Mouse (Mus musculus): ENCODE measurements at regions not wholly inside any gene's neighbourhood (a gene's known extent, or its start where the extent isn't known, plus 50 kb on each side); places are given as distances from the start of the nearest gene placed in this dataset.

DNA sequence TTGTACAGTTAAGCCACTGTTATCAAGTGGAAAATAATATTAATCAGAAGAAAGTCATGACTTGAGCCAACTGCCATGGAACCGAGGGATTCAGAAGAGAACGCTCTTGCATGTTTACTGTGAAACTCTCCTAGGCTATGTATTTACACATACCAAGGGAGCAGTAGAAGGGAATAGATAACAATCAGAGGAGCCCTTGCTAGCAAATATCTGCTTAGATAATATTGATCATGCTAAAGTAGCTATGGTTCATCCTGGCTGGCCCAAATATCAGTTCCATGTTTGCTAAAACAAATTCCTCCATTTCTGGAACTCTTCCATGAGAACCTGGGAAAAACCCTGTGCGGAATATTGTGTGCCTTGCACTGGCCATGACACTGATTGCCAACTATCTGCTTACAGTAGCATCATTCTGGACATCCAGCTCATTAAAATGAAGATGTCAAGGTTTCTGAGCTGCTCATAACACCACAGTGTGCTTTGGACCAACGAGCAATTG lies 179.5 kb upstream of the Tmem72 start:
- no peak for DNase-seq (ENCODE audit: low read depth, low spot score)

DNA sequence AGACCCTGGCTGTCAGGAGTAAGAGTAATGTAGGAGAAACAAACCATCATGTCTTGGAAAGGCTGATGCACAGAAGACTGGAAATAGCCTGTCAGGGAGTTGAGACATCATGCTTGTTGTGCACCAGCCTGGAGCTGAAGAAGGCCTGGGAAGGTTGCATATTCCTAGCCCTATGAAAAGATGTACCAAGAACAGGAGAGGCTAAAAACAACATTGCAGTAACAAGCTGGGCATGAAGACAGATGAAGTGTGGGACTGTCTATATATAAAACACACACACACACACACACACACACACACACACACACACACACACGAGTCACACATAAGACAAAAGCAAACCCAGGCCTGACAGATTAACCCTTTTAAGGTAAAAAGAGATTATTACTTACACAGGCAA lies 185.1 kb upstream of the Tmem72 start:
- DNase-seq (ENCODE audit: low read depth, low spot score): no peak

DNA sequence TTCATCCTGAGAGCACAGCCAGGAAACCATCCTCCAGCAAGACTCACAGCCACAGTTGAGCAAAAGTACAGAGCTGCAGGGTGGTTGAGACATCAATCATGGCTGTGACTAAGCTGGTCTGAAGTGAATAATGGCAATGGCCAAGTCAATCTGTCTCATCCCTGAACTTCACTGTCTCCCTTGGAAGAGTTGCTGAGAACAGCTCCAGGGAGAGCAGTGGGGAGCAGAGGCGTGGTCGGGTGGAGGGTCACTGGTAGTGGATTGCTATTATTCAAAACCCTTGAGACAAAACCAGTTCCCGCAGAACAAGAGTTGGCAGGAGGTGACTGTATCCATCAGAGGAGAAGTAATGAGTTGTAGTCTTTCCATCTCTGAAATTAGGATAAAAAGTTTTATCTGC lies 185.7 kb upstream of the Tmem72 start:
- DNase-seq (ENCODE audit: low read depth, low spot score): no peak

DNA sequence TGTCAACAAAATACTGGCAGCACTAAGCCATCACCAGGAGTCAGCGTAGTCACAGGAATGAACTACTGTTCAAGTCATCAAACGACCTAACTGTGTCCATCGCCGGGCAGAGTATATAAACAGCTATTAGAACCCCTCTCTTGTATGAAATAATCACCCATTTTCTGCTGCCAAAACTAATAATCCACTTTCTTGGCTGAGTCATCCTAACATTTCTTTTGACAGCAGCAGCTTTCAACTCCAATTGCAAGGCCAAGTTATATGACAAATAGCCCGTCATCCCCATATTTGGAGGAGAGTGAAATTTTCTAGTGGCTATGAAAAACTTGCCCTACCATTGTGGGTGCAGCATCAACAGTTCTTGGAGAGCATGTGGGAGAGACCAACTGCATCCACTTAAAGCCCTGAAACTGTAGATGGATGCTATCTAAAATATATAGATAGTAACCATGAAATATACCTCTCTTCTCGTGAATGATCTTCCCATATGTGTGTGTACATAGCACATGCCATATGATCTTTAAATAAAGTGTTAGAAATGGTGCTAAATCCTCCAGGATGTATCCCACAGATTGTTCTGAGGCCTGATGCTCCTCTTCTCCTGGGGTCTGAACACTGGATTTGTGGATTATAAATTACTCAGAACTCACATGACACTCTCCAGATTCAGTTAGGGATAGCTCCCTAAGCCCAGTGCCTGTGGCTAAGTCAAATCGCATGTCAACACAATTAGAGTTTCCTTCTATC lies 189.9 kb upstream of the Tmem72 start:
- no peak for DNase-seq (ENCODE audit: low read depth, low spot score)

DNA sequence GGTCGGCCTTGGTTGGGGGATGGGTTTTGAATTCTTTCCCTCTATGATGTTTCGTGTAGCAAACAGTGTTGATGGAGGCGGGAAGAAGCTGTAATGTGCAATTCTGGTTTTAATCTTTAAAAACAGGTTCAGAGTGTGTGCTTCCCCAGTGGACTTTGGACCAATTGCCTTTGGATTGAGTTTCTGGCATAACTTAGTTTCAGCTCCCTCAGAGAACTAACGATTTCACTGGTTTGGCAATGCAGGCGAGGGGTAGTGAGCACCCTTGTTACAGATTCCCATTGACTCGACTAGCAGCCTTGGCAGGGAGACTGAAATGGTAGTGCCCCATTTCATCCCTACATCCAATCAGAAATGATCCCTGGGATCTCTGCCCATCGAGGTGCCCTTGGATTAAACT lies 193.9 kb upstream of the Tmem72 start:
- DNase-seq (ENCODE audit: low read depth, low spot score): no peak

DNA sequence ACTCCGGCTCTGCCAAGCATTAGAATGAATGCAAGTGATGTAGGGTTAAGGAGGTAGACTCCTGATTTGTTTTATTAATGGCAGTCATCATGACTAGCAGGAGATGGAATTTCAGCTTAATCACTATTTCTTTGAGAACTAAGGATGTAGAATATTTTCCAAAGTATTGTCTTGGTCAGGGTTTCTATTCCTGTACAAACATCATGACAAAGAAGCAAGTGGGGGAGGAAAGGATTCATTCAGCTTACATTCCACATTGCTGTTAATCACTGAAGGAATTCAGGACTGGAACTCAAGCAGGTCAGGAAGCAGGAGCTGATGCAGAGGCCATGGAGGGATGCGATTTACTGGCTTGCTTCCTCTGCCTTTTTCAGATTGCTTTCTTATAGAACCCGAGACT lies 195.4 kb upstream of the Tmem72 start:
- DNase-seq (ENCODE audit: low read depth, low spot score): no peak

DNA sequence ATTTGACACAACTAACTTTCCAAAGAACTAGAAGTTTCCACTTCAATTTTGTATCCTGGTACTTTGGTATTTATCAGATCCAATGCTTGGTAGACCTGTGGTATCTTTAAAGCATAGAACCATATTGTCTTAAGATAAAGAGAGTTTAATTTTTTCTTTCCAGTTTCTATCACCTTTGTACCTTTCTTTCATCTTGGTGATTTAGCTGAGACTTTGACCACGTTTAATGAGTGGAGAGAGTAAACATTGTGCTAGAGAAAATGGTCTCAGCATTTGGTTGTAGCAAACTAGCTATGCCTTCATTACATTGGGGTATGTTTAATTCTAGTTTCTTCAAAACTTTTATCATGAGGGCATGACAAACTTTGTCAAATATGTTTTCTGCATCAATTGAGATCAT lies 197.4 kb upstream of the Tmem72 start:
- no peak for DNase-seq (ENCODE audit: low read depth, low spot score)

DNA sequence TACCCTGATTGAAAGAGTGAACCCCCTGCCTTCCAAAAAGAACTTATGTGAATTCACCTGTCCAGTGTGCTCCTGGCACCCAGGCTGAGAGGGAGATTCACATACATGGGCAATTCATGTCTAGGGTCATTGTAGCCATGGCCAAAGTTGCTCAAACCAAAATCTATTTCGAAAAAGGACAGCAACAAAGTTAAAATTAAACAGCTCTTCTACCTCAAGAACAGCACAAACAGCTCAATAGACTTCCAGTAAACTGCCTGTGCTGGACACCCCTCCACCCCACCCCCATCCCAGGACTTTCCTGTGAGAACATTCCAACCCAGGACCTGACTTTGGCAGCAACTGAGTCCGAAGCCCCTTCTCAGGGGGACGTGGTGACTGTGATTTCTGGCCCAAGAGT lies 218.3 kb upstream of the Tmem72 start:
- no peak for DNase-seq (ENCODE audit: low read depth, low spot score)

DNA sequence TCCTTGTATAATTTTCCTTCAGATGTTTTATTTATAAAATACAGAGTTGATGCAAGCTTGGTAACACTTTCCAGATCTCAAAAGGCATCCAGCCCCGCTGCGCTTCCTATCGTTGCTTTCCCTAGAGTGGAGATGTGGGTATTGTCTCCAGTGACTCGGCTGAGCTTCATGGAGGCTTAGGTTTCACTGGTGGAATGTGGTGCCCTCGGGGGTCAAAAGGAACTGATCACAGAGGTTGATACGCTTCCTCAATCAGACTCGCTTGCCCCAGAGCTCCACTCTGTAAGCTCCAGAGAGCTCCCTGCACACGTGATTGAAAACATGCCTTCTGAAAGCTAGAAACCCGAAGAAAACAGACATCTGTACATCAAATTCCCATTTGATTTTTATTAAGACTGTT lies 224.9 kb upstream of the Tmem72 start:
- DNase-seq (ENCODE audit: low read depth, low spot score): no peak

DNA sequence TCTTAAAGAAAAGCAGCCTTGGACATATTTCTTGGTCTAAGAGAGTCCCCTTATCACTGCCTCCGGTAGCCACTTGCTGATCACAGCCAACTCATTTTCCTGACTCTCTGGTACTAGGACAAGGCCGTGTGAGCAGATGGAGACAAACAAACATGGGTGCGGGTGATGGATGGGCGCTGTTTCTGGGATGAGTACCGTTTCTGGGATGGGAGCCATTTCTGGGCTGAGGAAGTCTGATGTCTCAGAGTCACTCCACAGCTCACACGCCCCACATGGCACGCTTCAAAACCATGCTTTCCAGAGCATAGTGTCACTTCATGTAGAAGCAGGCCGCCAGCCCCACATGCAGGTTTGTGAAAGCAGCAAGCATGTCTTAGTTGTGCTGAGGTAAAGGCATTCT lies 225.6 kb upstream of the Cxcl12 start:
- no peak for DNase-seq (ENCODE audit: low read depth, low spot score)

DNA sequence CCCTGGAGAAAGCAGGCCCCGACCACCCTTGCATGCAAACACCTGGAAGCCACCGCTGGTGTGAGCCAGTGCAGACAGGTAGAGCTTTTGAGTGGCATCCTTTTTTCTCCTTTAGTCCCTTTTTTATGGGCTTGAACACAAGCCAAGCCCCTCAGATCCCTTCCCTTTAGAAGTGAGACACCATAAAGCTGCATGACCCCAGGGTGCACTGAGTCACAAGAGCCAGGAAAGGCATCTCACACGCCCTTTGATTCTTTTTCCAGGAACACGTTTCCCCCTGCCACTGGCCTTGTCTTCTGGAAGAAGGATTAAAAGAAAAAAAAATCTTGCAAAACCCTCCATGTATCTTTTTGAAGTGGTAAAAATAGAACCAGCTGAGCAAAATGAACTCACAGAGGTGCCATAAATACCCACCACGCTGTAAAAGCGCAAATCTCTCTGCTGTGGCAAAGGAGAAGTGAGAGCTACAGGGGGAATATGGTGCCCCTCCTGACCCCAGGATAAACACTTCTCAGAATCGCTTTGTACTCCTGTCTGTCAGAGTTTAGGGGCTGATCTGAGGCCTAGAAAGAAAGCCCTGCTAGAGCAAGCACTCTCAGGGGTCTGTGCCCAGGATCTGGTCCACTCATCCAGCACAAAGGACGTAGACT lies 222.1 kb upstream of the Cxcl12 start:
- no peak for DNase-seq (ENCODE audit: low read depth, low spot score)

DNA sequence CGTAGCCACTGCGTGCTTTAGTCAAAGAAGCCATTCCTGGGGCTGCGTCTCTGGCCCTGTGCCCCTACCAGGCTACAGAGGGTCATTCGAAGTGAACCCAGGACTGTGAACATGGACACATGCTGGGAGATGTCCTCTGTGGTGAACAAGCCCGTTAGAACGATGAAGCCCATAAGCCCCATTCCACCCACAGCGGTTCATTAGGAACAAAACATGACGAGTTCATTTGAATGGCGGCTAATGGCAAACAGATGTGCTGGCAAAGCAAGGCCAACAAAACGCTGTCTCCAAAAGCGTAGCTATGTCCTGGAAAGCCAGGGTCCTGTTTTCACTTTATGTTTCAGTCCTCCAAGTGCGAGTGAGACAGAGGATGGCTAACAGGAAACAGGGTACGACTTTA lies 208.7 kb upstream of the Cxcl12 start:
- DNase-seq (ENCODE audit: low read depth, low spot score): no peak

DNA sequence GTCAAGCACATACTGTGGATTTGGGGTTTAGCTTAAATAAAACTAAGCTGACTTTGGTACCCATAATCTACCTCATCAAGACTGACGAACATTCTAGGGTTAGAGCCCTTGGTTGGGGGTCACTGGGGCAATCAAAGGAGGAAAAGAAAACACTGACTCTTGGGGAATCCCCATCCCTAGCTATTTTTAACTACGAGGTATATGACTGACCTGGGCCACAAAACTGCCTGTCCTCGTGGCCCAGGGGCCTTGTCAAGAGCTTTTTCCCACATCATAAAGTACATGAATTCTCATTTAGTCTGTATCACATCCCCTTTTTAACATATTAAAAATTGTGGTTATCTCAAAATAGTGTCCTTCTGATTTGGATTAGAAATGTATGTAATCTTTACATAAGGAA lies 207.7 kb upstream of the Cxcl12 start:
- DNase-seq (ENCODE audit: low read depth, low spot score): no peak

DNA sequence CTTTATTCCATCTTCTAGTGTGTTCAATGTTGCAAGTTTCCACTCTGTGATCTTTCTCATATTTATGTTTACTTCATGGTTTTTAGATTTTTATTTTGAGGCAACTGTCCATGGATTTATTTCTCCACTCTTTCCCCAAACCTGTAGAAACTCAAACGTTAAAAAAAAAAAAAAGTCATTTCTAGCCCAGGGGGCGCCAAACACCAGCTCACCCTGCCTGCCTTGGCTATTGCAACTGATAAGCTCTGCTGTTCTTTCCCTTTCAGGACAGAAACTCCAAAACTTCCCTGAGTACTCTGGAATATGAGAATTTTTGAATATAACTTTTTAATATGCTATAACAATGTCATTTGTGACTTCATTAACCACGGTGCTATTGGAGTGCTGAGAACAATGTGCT lies 201.9 kb upstream of the Cxcl12 start:
- DNase-seq (ENCODE audit: low read depth, low spot score): no peak

DNA sequence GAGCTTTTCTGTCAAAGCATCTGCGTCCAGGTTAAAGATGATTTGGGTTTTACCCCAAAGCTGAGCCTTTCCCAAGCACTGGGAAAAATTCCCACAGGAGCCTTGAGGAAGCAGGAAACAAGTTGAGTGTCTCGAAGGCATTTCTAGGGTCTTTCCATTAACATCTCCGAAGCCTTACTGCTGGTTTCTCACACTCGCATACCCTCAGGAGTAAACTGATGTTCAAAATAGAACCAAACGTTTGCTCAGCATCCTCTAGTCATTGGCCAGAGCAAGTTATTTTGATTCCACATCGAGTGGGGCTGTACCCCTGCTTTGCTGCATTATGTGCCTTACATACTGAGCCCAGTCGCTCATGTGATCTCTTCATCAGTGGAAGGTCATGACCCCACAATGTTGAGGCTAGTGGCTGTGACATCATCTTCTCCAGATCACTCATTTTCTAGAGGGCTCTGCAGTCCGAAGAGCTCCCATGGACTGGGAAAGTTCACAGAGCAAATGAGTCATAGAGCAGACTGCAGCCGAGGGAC lies 198.9 kb upstream of the Cxcl12 start:
- DNase-seq (ENCODE audit: low read depth, low spot score): no peak

DNA sequence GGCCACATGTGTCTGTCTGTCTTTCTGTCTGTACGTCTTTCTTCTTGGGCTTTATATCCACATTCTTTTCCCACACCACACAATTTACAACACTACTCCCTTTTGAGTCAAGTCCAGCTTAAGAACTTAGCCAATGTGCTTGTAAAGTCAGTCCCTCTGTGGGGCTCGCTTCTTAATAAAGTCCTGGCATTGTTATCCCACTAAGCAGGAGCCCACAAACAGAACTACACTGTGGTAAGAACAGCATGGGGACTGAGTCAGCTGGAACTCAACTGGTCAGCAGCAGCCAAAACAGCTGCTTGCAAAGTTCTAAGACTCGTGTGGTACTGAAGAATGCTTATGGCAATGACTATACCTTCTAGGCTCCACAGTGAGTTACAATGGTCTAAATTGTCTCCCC lies 193.5 kb upstream of the Cxcl12 start:
- no peak for DNase-seq (ENCODE audit: low read depth, low spot score)

DNA sequence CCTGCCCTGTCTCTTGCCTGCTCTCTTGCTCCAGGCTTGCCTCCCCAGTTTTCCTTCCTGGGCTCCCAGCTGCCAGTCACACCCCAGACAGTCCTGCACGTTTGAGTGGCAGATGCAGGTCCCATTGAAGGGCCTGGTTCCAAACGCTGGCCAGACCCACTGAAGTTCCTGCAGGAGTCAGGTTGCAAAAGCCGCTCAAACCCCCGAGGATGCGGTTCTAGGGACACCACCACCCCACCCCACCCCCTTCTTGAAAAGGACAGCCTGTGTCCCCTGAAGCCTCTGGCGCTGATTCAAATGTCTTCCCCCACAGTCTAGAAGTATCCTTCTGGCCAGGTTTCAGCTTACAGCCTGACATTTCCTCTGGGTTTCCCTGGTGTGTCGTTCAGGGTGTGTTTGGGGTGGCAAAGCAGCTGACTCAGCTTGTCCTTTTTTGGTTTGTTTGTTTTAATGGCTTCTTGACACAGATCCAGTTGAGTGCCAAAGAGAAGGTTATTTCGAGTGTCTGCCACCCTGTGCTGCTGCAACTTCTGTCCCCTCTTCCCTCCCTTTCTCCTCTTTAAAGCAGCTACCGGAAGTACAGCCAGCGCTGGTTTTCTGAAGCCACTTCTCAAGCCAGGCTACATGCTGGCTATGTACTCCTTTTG lies 187.9 kb upstream of the Cxcl12 start:
- DNase-seq (ENCODE audit: low read depth, low spot score): peak; percentile 11

DNA sequence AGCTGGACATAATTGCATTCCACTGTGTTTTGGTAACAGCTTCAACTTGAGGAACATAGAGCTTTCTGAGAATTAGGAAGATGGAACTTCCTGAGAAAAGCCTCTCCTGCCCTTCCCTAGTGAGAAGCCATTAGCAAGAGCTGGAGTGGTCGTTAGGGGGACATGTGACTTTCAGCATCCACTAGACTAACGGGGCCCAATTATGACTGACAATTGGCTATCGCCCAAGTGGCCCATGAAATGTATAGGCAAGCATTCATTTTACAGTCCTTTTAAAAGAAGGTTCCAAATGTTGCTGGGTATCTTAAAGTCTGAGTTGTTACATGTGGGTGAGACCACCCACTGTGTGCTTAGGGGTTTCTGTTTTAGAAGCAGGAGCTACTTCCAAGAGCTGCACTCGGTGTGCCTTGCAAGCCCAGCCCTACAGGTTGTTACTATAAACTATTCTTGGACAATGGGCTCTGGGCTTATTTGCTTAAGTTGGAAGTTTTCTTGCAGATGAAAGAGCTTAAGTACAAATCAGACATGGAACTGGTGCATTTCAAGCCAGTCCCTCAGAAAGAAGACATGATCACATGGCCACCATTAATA lies 183.1 kb upstream of the Cxcl12 start:
- no peak for DNase-seq (ENCODE audit: low read depth, low spot score)

DNA sequence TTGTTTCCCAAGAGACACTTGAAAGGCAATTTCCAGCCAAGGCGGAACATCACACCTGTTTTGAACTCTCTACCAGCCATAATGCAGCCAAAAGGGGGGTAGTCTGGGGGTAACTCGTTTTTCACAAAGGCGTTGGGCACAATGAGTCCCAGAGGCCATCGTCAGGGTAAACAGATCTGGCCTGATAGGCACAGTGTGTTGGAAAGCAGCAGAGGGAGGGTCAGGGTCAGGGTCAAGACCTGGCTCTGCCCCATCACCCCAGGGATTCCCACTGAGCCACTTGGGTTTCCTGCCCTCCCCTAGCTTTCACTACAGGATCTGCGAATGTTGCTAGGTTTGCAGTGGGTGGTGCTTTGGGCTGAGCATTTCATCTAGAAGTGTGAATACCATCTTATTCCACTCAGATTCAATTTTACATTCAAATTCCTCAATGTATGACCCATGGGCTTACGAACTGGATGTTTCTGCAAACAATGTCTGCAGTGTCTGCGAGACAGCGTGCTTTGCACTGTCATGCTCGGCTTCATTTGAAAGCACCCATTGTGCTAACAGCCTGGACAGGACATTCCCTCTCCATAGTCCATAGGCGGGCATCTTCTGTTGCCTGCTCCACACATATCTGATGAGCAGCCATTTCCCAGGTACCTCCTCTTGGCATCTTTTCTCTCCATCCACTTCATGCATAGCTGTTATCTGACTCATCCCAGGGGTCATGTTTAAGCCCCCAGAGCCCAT lies 181.9 kb upstream of the Cxcl12 start:
- no peak for DNase-seq (ENCODE audit: low read depth, low spot score)

DNA sequence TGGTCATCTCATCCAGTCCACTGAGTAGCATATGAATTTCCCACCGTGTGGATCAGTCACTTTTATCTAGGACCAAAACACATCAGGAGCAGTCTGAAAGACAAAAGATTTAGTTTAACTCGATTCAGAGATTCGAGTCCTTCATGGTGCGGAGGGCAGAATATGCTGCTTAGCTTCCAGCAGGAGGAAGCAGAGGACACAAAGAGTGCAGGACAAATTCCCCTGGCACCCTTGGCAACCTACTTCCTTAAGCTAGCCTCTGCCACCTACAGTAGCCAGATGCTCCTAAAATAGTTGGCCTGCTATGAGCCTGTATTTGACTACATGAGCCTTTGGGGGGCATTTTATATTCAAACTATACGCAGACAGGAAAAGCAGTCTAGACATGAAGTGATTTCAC lies 181.1 kb upstream of the Cxcl12 start:
- no peak for DNase-seq (ENCODE audit: low read depth, low spot score)

DNA sequence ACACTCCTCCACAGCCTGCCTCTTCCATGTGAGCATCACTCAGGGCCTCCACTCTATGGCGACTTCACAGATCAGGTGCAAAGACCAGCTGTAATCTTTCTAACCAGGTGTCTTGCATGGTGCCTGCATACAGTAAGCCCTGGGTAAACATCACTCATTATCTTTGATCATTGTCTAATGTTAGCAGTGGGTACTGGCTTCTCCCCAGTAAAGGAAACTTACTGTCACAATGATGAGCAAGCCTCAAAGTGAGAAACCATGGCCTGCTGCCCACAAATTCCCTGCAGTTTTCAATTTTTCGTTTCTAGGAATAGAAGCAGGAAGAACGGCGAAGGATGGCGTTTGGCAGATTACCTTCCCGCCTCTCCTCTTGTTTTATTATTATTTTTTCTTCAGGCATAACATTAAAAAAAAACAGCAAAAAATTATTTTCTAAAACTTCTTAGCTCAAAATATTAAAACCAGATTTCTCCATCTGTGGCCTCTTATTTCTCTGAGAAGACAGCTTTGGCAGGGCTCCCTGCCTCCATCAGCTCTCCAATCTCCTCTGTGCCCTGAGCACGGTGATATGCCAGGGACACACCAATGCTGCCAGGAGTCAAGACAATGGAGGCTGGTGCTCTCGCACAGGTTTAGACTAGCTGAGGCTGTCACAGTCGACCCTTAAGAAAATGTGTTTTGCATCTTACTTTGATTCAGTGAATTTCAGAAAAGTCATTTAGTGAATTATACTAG lies 169.2 kb upstream of the Cxcl12 start:
- no peak for DNase-seq (ENCODE audit: low read depth, low spot score)
